Mouse (Mus musculus) myocyte (in vitro differentiated cells): Measurements from ENCODE around the gene Vps33b. TPM values are rescaled to one million over a fixed set of nuclear protein-coding genes. Genes with fewer than 3 reads are reported as not detected.

Source experiments
- H3K27me3 ChIP-seq: one replicate; pipeline ENCODE4 v1.6.1; 2011; ENCODE audit not compliant: control insufficient read depth, insufficient read depth, insufficient read length
- H3K36me3 ChIP-seq: one replicate; pipeline ENCODE4 v1.6.1; 2011; ENCODE audit not compliant: control insufficient read depth, insufficient read depth
- H3K4me2 ChIP-seq: one replicate; pipeline ENCODE4 v1.6.1; 2011; ENCODE audit warnings: low read depth, control low read depth
- H3K4me3 ChIP-seq: one replicate; pipeline ENCODE4 v1.5.1; 2011; ENCODE audit warnings: mild to moderate bottlenecking, control low read depth, moderate library complexity
- H3K79me2 ChIP-seq: one replicate; pipeline ENCODE4 v1.6.1; 2011; ENCODE audit not compliant: control insufficient read depth, insufficient read depth
- H3ac ChIP-seq: one replicate; pipeline ENCODE4 v1.6.1; 2011; ENCODE audit not compliant: control insufficient read depth, insufficient read length
- CEBPB ChIP-seq: IDR thresholded peaks from 2 replicates; pipeline ENCODE4 v1.6.1; 2011; ENCODE audit warnings: mild to moderate bottlenecking, moderate library complexity; ENCODE audit not compliant: poor library complexity, insufficient read depth, severe bottlenecking
- E2F4 ChIP-seq: IDR thresholded peaks from one replicate; pipeline ENCODE4 v1.6.1; 2011; ENCODE audit warnings: mild to moderate bottlenecking, control low read depth, moderate library complexity; ENCODE audit not compliant: insufficient read depth
- MAX ChIP-seq: IDR thresholded peaks from one replicate; pipeline ENCODE4 v1.6.1; 2011; ENCODE audit warnings: low read depth, mild to moderate bottlenecking, control low read depth
- MYOD1 ChIP-seq, 3 experiments: IDR thresholded peaks; one replicate each; pipeline ENCODE4 v1.6.1; 2011; ENCODE audit warnings: control low read depth in 2 of 3, low read depth in 2 of 3, mild to moderate bottlenecking in 2 of 3, moderate library complexity in 1 of 3; ENCODE audit not compliant: insufficient read length in 2 of 3, control insufficient read depth in 1 of 3
- MYOG ChIP-seq, 3 experiments: IDR thresholded peaks; one replicate each; pipeline ENCODE4 v1.6.1; 2011; ENCODE audit warnings: control low read depth in 2 of 3, low read depth in 2 of 3, mild to moderate bottlenecking in 2 of 3; ENCODE audit not compliant: insufficient read length in 2 of 3, control insufficient read depth in 1 of 3, insufficient read depth in 1 of 3
- POLR2A ChIP-seq: IDR thresholded peaks from one replicate; pipeline ENCODE4 v1.6.1; 2011; ENCODE audit warnings: low read depth, mild to moderate bottlenecking, control low read depth, moderate library complexity; ENCODE audit not compliant: insufficient read length
- POLR2AphosphoS2 ChIP-seq: IDR thresholded peaks from one replicate; pipeline ENCODE4 v1.6.1; 2011; ENCODE audit warnings: low read depth, control low read depth; ENCODE audit not compliant: insufficient read length
- REST ChIP-seq: IDR thresholded peaks from one replicate; pipeline ENCODE4 v1.6.1; 2011; ENCODE audit warnings: mild to moderate bottlenecking, control low read depth, moderate library complexity; ENCODE audit not compliant: insufficient read depth, insufficient read length
- SRF ChIP-seq: IDR thresholded peaks from one replicate; pipeline ENCODE4 v1.6.1; 2011; ENCODE audit warnings: low read depth; ENCODE audit not compliant: control insufficient read depth, insufficient read length
- TCF12 ChIP-seq: IDR thresholded peaks from one replicate; pipeline ENCODE4 v1.6.1; 2011; ENCODE audit warnings: mild to moderate bottlenecking, control low read depth; ENCODE audit not compliant: poor library complexity, insufficient read depth, severe bottlenecking
- TCF3 ChIP-seq: IDR thresholded peaks from one replicate; pipeline ENCODE4 v1.6.1; 2011; ENCODE audit warnings: low read depth, control low read depth; ENCODE audit not compliant: insufficient read length
- USF1 ChIP-seq: IDR thresholded peaks from one replicate; pipeline ENCODE4 v1.6.1; 2011; ENCODE audit warnings: low read depth, mild to moderate bottlenecking, control low read depth, moderate library complexity
- polyA plus RNA-seq: library from polyadenylated mRNA; unstranded; fragments of >200 nt; fragmentation: generic; extraction: Trizol; gene quantifications from one replicate; pipeline ENCODE4 v1.2.1, GENCODE M21; 2012; ENCODE audit warnings: missing spikeins

The Vps33b gene
- polyA plus RNA-seq, 1 experiment: 4.8 TPM

- no peak for TF ChIP-seq POLR2A
- TF ChIP-seq CEBPB: no peak
- TF ChIP-seq TCF3: no peak
- no peak for TF ChIP-seq E2F4
- TF ChIP-seq REST: no peak
- TF ChIP-seq USF1: no peak
- no peak for TF ChIP-seq TCF12
- no peak for TF ChIP-seq POLR2AphosphoS2
- Histone ChIP-seq H3ac (no peak overlapping the region), H3K79me2 (no peaks in the 10 kb centered on the region), H3K4me3 (no peak overlapping the region), H3K4me2 (no peak overlapping the region), H3K27me3 (no peaks in the 10 kb centered on the region), H3K36me3 (no peaks in the 10 kb centered on the region)
Measured at GRCm38 (mm10) chr7:80244851-80245250, 24.6 kb upstream of the Vps33b start.

DNA sequence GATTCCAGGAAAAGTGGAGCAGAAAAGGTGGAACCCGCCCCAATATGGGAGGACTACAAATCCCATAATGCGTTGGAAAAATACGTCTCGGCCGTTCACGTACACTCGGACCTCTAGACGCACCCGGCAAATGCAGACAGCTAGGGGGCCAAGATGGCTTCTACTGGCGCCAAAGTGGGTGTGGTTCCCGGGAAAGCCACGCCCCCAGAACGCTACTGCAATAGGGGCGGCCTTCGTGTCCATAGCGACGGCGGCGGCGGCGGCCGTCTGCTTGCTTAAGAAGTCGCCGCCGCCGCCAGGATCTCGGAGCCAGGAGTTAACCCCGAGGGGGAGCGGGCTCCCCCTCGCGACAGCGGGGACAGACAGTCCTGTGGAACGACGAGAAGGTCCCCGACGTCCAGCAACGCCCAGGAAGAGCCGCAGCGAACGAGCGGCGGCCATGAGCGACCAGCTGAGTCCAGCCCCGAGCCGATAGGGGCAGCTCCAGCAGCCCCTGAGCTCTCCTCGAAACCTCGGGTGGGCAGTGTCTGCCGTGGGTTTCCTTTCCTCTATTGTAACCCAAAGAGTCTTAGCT, 23.2 kb upstream of the Vps33b start, which contains the start of gene Ttll13:
TSS of gene Ttll13 (plus strand) at position 229 of the 574 bp plus-strand sequence.
- Histone ChIP-seq H3K27me3 (no peaks in the 10 kb centered on the region), H3ac (peak within 1 kb of the TSS; percentile 22), H3K4me3 (peak within 1 kb of the TSS; percentile 31), H3K36me3 (no peaks in the 10 kb centered on the region), H3K4me2 (peak within 1 kb of the TSS; percentile 70), H3K79me2 (no peaks in the 10 kb centered on the region)
- peak; percentile 11 for TF ChIP-seq POLR2A
- TF ChIP-seq E2F4: peak; percentile 37
- TF ChIP-seq TCF3: no peak

DNA sequence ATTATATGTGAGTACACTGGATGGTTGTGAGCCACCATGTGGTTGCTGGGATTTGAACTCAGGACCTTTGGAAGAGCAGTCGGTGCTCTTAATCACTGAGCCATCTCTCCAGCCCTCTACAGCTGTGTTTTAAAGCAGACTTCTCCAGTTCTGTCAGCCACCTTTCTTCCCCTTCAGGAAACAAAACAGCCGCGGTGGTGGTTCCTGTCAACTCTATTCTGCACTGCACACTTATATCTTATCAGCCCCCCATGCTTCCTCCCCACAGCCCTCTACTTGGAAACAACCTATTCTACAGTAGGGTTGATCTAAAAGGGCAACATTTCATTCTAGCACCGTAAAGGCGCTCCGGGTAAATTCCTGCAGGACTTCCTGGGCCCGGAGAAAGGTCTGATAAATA, 22.6 kb upstream of the Vps33b start:
- Histone ChIP-seq H3ac (peak overlapping the region; percentile 22), H3K79me2 (no peaks in the 10 kb centered on the region), H3K4me2 (peak overlapping the region; percentile 70), H3K27me3 (no peaks in the 10 kb centered on the region), H3K36me3 (no peaks in the 10 kb centered on the region), H3K4me3 (peak overlapping the region; percentile 31)
- no peak for TF ChIP-seq SRF
- TF ChIP-seq POLR2AphosphoS2: no peak
- TF ChIP-seq CEBPB: no peak
- TF ChIP-seq TCF12: no peak
- no peak for TF ChIP-seq POLR2A
- TF ChIP-seq REST: no peak
- TF ChIP-seq MYOG (IDR thresholded peaks at IDR 0.05; ENCODE audit: control insufficient read depth in 1 of 3, insufficient read depth in 1 of 3, insufficient read length in 2 of 3, low read depth in 2 of 3): no peak
- no peak for TF ChIP-seq MYOD1 (IDR thresholded peaks at IDR 0.05; ENCODE audit: control insufficient read depth in 1 of 3, insufficient read length in 2 of 3, low read depth in 2 of 3)
- no peak for TF ChIP-seq USF1

GRCm38 (mm10) chr7:80252437-80252836, 17.0 kb upstream of the Vps33b start:
- Histone ChIP-seq H3K79me2 (no peaks in the 10 kb centered on the region), H3K36me3 (no peaks in the 10 kb centered on the region), H3ac (no peak overlapping the region), H3K4me3 (no peak overlapping the region), H3K4me2 (no peak overlapping the region), H3K27me3 (no peaks in the 10 kb centered on the region)
- TF ChIP-seq POLR2A: no peak

DNA sequence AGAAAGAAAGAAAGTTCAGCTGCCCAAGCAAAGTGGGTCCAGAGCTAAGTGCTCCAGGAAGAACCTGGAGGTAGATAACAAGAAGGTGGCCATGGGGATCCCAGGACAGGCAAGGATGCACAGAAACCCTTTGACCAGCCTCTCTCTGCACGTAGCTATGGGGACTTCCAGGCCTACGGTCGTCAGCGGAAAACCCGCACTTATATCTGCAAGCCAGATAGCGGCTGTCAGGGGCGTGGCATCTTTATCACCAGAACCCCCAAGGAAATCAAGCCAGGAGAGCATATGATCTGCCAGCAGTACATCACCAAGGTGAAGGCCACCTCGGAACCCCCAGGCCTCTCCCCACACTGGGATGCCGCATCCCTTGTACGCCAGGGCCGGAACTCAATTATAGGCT, 16.6 kb upstream of the Vps33b start:
- Histone ChIP-seq H3ac (no peak overlapping the region), H3K27me3 (no peaks in the 10 kb centered on the region), H3K4me3 (no peak overlapping the region), H3K36me3 (no peaks in the 10 kb centered on the region), H3K79me2 (no peaks in the 10 kb centered on the region), H3K4me2 (no peak overlapping the region)
- TF ChIP-seq TCF3 (no peak), MYOD1 (IDR thresholded peaks at IDR 0.05; ENCODE audit: control insufficient read depth in 1 of 3, insufficient read length in 2 of 3, low read depth in 2 of 3) (no peak), MAX (no peak), USF1 (no peak), E2F4 (no peak), CEBPB (no peak)

- TF ChIP-seq E2F4: no peak
- no peak for TF ChIP-seq TCF3
- no peak for TF ChIP-seq POLR2AphosphoS2
- no peak for TF ChIP-seq USF1
- TF ChIP-seq CEBPB: no peak
- TF ChIP-seq TCF12: no peak
- no peak for TF ChIP-seq MYOD1 (IDR thresholded peaks at IDR 0.05; ENCODE audit: control insufficient read depth in 1 of 3, insufficient read length in 2 of 3, low read depth in 2 of 3)
- no peak for TF ChIP-seq MAX
- no peak for TF ChIP-seq REST
- TF ChIP-seq SRF: no peak
- TF ChIP-seq POLR2A: no peak
- TF ChIP-seq MYOG (IDR thresholded peaks at IDR 0.05; ENCODE audit: control insufficient read depth in 1 of 3, insufficient read depth in 1 of 3, insufficient read length in 2 of 3, low read depth in 2 of 3): no peak
- H3ac ChIP-seq: no peak overlapping the region
- H3K4me3 ChIP-seq: no peak overlapping the region
- H3K36me3 ChIP-seq: no peaks in the 10 kb centered on the region
- no peaks in the 10 kb centered on the region for H3K27me3 ChIP-seq
- no peak overlapping the region for H3K4me2 ChIP-seq
- H3K79me2 ChIP-seq: no peaks in the 10 kb centered on the region
Measured at GRCm38 (mm10) chr7:80255981-80256380, 13.5 kb upstream of the Vps33b start.
